9 mouse cellular contexts compared by ENCODE assay signal in the genomic region with DNA sequence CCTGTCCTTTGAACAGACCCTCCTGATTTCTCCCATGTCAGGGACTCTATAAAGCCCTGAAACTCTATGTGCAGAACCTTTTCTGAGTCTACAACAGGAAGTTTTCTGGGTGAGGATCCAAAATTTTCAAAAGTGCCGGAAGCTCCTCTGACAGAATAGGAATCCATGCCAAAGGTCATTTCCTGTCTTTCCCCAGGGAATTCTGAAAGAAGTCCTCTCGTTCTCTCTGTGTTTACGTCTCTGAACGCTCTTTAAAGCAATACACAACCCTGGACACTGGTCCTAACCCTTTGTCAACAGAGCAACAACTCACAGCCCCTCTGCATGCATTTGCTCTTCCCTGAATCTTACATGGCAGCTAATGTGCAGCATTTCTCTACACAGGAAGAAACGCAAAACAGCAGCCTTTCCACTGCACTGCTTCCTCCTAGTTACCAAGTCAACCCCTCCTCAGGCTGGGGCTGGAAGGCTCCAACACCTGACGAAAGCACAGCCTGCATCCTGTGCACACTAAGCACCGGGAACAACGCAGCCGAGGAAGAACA. TPM values are rescaled to one million over a fixed set of nuclear protein-coding genes. Genes with fewer than 3 reads are reported as not detected.
DNase-seq lines count a peak whose midpoint lies in the region; ATAC-seq and TF ChIP-seq lines count a peak whose summit lies in the region.
"Had no signal": no experiment of that assay in that cellular context is flagged by ENCODE, and none has a peak within 500 bp of the region (broad histone marks: within the 10 kb centered on the region; RNA-seq: fewer than 3 reads in every experiment).

No protein-coding gene starts in this region.

- no peak for TF ChIP-seq POLR2A in cortical plate, adult 2 months (IDR thresholded peaks at IDR 0.05; ENCODE audit: extremely low read depth, insufficient read depth, low read length)

- H3K27ac ChIP-seq in cortical plate, adult 2 months (ENCODE audit: insufficient read depth, low read length): peak overlapping the region; percentile 85
- peak overlapping the region; percentile 81 for H3K27ac ChIP-seq in lung, embryonic 16.5 days (ENCODE audit: low read length)
- H3K27ac ChIP-seq in hindbrain, embryonic 10.5 days: no peak overlapping the region
- H3K27ac ChIP-seq: limb, embryonic 10.5 days had no signal

- no peaks in the 10 kb centered on the region for H3K27me3 ChIP-seq in lung, embryonic 16.5 days (ENCODE audit: control insufficient read depth, insufficient read depth, low read depth, low read length)
- no peaks in the 10 kb centered on the region for H3K27me3 ChIP-seq in hindbrain, embryonic 10.5 days (ENCODE audit: insufficient read depth, poor library complexity, severe bottlenecking)

- no peaks in the 10 kb centered on the region for H3K9me3 ChIP-seq in lung, embryonic 16.5 days (ENCODE audit: control insufficient read depth, low read length)
- no peaks in the 10 kb centered on the region for H3K9me3 ChIP-seq in hindbrain, embryonic 10.5 days
- H3K9me3 ChIP-seq: limb, embryonic 10.5 days had no signal

- no peak overlapping the region for H3K9ac ChIP-seq in lung, embryonic 16.5 days (ENCODE audit: low read length)

- no peak for TF ChIP-seq CTCF in cortical plate, adult 2 months (IDR thresholded peaks at IDR 0.05; ENCODE audit: extremely low read depth, insufficient read depth, low read length)

- H3K4me1 ChIP-seq in cortical plate, adult 2 months (ENCODE audit: control insufficient read depth, insufficient read depth, low read length): no peaks in the 10 kb centered on the region
- peaks cover 9% of the 10 kb centered on the region for H3K4me1 ChIP-seq in lung, embryonic 16.5 days (replicated peaks; ENCODE audit: control insufficient read depth, insufficient read depth, low read length)
- no peaks in the 10 kb centered on the region; the same call in 1 of the 2 replicates for H3K4me1 ChIP-seq in hindbrain, embryonic 10.5 days (replicated peaks)
- H3K4me1 ChIP-seq: limb, embryonic 10.5 days had no signal

- H3K4me3 ChIP-seq in cortical plate, adult 2 months (ENCODE audit: insufficient read depth, low read length): no peak overlapping the region
- H3K4me3 ChIP-seq in lung, embryonic 16.5 days (ENCODE audit: low read length): no peak overlapping the region
- no peak overlapping the region for H3K4me3 ChIP-seq in hindbrain, embryonic 10.5 days
- H3K4me3 ChIP-seq: limb, embryonic 10.5 days had no signal

- peaks cover 27% of the 10 kb centered on the region for H3K36me3 ChIP-seq in lung, embryonic 16.5 days (ENCODE audit: control insufficient read depth, insufficient read depth, low read length)
- H3K36me3 ChIP-seq in hindbrain, embryonic 10.5 days: peaks cover 86% of the 10 kb centered on the region

- peak; percentile 65; the same call in 1 of the 2 replicates for ATAC-seq in lung, embryonic 16.5 days (ENCODE audit: low read depth)
- ATAC-seq in granulocyte monocyte progenitor cell, adult 5-6 weeks (replicated peaks; ENCODE audit: poor library complexity, severe bottlenecking): no peak

- H3K4me2 ChIP-seq in lung, embryonic 16.5 days (ENCODE audit: low read depth, low read length): 0 out of 2 replicates have a peak overlapping the region, but pooled peaks have one; percentile 1

- DNase-seq in gastrocnemius, adult 18-20 months (ENCODE audit: low spot score): peak; percentile 37
- DNase-seq in gastrocnemius, postnatal 10 days: no peak
- DNase-seq in heart, postnatal 25 days (ENCODE audit: low spot score): peak; percentile 8
- DNase-seq in cerebellum, postnatal 14 days: no peak
- no peak for DNase-seq in hindbrain, embryonic 10.5 days (ENCODE audit: low spot score)

- intact Hi-C loops in heart, postnatal 25 days (cut with DNase I): no loop called here

- WGBS in lung, embryonic 16.5 days: 49% methylated on average over 9 of the region's 9 CpGs
- WGBS in hindbrain, embryonic 10.5 days: 78% methylated on average over 9 of the region's 9 CpGs

RNA-seq across cellular contexts. Expression of a gene that starts 17.5 kb away (rescaled TPM):
- 10 to 100 TPM; 23.5 to 23.9 TPM for total RNA-seq in gastrocnemius, adult 18-20 months (2021)
- total RNA-seq in gastrocnemius, postnatal 10 days (2021): 10 to 100 TPM; 24.6 to 27.4 TPM
- polyA plus RNA-seq in cortical plate, adult 2 months (2012; rRNA removed): 40.2 and 40.3 TPM in 2 replicates
- 10 to 100 TPM; 32.0 to 42.2 TPM for total RNA-seq in heart, postnatal 25 days (2021)
- 42.9 and 44.5 TPM in 2 replicates for polyA plus RNA-seq in lung, embryonic 16.5 days (2015; fragmentation: Nextera tagmentation; extraction: Ambion mirVana)
- total RNA-seq in granulocyte monocyte progenitor cell, adult 5-6 weeks (2014; fragmentation: Nextera tagmentation): 15.1 and 25.0 TPM in 2 replicates
- 17.5 and 17.6 TPM in 2 replicates for total RNA-seq in granulocyte monocyte progenitor cell, adult 5-6 weeks (2017)
- polyA plus RNA-seq in hindbrain, embryonic 10.5 days (2016; fragmentation: Nextera tagmentation; extraction: Ambion mirVana): 32.9 and 33.2 TPM in 2 replicates

RNA-seq across cellular contexts. Expression of a gene that starts 20.5 kb away (rescaled TPM):
- 10 to 100 TPM; 24.6 to 26.5 TPM for total RNA-seq in gastrocnemius, adult 18-20 months (2021)
- 10 to 100 TPM; 28.5 to 32.9 TPM for total RNA-seq in gastrocnemius, postnatal 10 days (2021)
- polyA plus RNA-seq in cortical plate, adult 2 months (2012; rRNA removed): 92.3 and 96.3 TPM in 2 replicates
- 10 to 100 TPM; 31.5 to 35.0 TPM for total RNA-seq in heart, postnatal 25 days (2021)
- 64.1 and 68.4 TPM in 2 replicates for polyA plus RNA-seq in lung, embryonic 16.5 days (2015; fragmentation: Nextera tagmentation; extraction: Ambion mirVana)
- 22.0 and 39.8 TPM in 2 replicates for total RNA-seq in granulocyte monocyte progenitor cell, adult 5-6 weeks (2014; fragmentation: Nextera tagmentation)
- 26.5 and 29.6 TPM in 2 replicates for total RNA-seq in granulocyte monocyte progenitor cell, adult 5-6 weeks (2017)
- polyA plus RNA-seq in hindbrain, embryonic 10.5 days (2016; fragmentation: Nextera tagmentation; extraction: Ambion mirVana): 64.4 and 74.5 TPM in 2 replicates

Comparison
In these comparisons a context has a peak if more than half of its experiments do, and no peak if none do; other contexts are left out.
1. DNase-seq: peak in gastrocnemius, adult 18-20 months (single experiment) and heart, postnatal 25 days (single experiment); none in gastrocnemius, postnatal 10 days (single experiment), cerebellum, postnatal 14 days (0 of 2) and hindbrain, embryonic 10.5 days (single experiment).